Mouse (Mus musculus): ENCODE data around the gene Hexdc. TPM values are rescaled to one million over a fixed set of nuclear protein-coding genes. Genes with fewer than 3 reads are reported as not detected.
A peak's percentile ranks its signal among the peaks of the same experiment; 100 is the strongest.

Hexdc gene
- total and polyA plus RNA-seq, 2 experiments = 6.1 to 11.6 TPM

- peaks cover 7% of the 10 kb centered on the region; the same call in 1 of the 2 replicates for H3K36me3 ChIP-seq (ENCODE audit: control insufficient read depth, insufficient read depth, low read length)
- no peak for TF ChIP-seq CTCF (IDR thresholded peaks at IDR 0.05; ENCODE audit: low read depth, low read length)
- no peak for TF ChIP-seq POLR2A (IDR thresholded peaks at IDR 0.05; ENCODE audit: extremely low read depth, insufficient read depth, low read length)
- H3K27me3 ChIP-seq (ENCODE audit: control insufficient read depth, insufficient read depth, low read length) = no peaks in the 10 kb centered on the region
- H3K79me2 ChIP-seq (ENCODE audit: control insufficient read depth, insufficient read depth, low read length) = no peaks in the 10 kb centered on the region
- H3K4me3 ChIP-seq (ENCODE audit: insufficient read depth, low read depth, low read length) = no peak overlapping the region
- no peak overlapping the region for H3K27ac ChIP-seq (replicated peaks; ENCODE audit: insufficient read depth, low read depth, low read length)
- DNase-seq (ENCODE audit: extremely low read depth, low read depth, low spot score) = no peak
- no peaks in the 10 kb centered on the region for H3K4me1 ChIP-seq (ENCODE audit: control insufficient read depth, insufficient read depth, low read length)
- WGBS = 94% methylated on average over 11 of the region's 11 CpGs
- no peak overlapping the region for H3K9ac ChIP-seq (ENCODE audit: low read depth, low read length)
Measured at GRCm38 (mm10) chr11:121219776-121220175, 15.5 kb downstream of the Hexdc start.

- WGBS = 88% methylated on average over 5 of the region's 5 CpGs
- TF ChIP-seq POLR2A (IDR thresholded peaks at IDR 0.05; ENCODE audit: extremely low read depth, insufficient read depth, low read length) (no peak), CTCF (IDR thresholded peaks at IDR 0.05; ENCODE audit: low read depth, low read length) (no peak)
- Histone ChIP-seq H3K4me1 (ENCODE audit: control insufficient read depth, insufficient read depth, low read length) (no peaks in the 10 kb centered on the region), H3K27ac (replicated peaks; ENCODE audit: insufficient read depth, low read depth, low read length) (no peak overlapping the region), H3K27me3 (ENCODE audit: control insufficient read depth, insufficient read depth, low read length) (no peaks in the 10 kb centered on the region), H3K79me2 (ENCODE audit: control insufficient read depth, insufficient read depth, low read length) (no peaks in the 10 kb centered on the region), H3K4me3 (ENCODE audit: insufficient read depth, low read depth, low read length) (no peak overlapping the region), H3K9ac (ENCODE audit: low read depth, low read length) (no peak overlapping the region), H3K36me3 (ENCODE audit: control insufficient read depth, insufficient read depth, low read length) (peaks cover 9% of the 10 kb centered on the region; the same call in 1 of the 2 replicates)
- no peak for DNase-seq (ENCODE audit: extremely low read depth, low read depth, low spot score)
Measured at GRCm38 (mm10) chr11:121220771-121221170, 16.5 kb downstream of the Hexdc start.

DNA sequence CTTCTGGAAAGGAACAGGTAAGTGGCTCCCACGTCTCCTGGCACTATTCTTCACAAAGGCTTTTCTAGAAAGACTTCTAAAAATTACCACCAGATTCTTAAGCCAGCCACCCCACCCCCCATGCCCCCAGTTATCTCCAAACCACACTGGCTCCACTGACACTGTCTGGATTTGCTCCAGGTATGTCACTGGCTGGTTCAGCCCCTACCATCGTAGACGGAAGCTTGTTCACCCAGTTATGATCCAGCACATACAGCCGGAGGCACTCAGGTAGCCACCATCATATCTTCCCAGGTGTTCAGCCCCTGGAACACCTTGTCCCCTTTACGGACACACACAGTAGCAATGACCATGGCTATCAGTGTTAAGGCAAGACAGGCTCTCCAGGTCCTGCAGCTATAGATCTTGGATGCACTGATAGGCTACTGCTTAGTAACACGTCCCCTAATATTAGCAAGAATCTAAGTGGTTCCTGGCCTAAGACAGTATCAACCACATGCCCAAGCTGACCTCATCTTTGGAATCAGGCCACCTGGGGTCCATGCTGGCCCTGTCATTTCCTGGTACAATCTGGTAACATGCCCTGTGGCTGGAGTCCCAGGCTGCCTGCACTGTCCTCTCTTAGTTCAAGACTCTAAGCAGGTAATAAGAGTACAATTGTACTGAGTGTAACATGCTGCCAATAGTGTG, 17.2 kb downstream of the Hexdc start:
- TF ChIP-seq CTCF (IDR thresholded peaks at IDR 0.05; ENCODE audit: low read depth, low read length) = no peak
- TF ChIP-seq POLR2A (IDR thresholded peaks at IDR 0.05; ENCODE audit: extremely low read depth, insufficient read depth, low read length) = no peak
- no peaks in the 10 kb centered on the region for H3K4me1 ChIP-seq (ENCODE audit: control insufficient read depth, insufficient read depth, low read length)
- H3K4me3 ChIP-seq (ENCODE audit: insufficient read depth, low read depth, low read length) = no peak overlapping the region
- no peaks in the 10 kb centered on the region for H3K27me3 ChIP-seq (ENCODE audit: control insufficient read depth, insufficient read depth, low read length)
- H3K9ac ChIP-seq (ENCODE audit: low read depth, low read length) = no peak overlapping the region
- no peak for DNase-seq (ENCODE audit: extremely low read depth, low read depth, low spot score)
- 90% methylated on average over 6 of the region's 6 CpGs for WGBS
- peaks cover 9% of the 10 kb centered on the region; the same call in 1 of the 2 replicates for H3K36me3 ChIP-seq (ENCODE audit: control insufficient read depth, insufficient read depth, low read length)
- H3K79me2 ChIP-seq (ENCODE audit: control insufficient read depth, insufficient read depth, low read length) = no peaks in the 10 kb centered on the region
- no peak overlapping the region for H3K27ac ChIP-seq (replicated peaks; ENCODE audit: insufficient read depth, low read depth, low read length)

- H3K27ac ChIP-seq (replicated peaks; ENCODE audit: insufficient read depth, low read depth, low read length) = peak overlapping the region; percentile 70
- TF ChIP-seq POLR2A (IDR thresholded peaks at IDR 0.05; ENCODE audit: extremely low read depth, insufficient read depth, low read length) (no peak), CTCF (IDR thresholded peaks at IDR 0.05; ENCODE audit: low read depth, low read length) (no peak)
- H3K4me1 ChIP-seq (ENCODE audit: control insufficient read depth, insufficient read depth, low read length) = peaks cover 5% of the 10 kb centered on the region; the same call in 1 of the 2 replicates
- 21% methylated on average over 21 of the region's 21 CpGs for WGBS
- peak overlapping the region; percentile 77 for H3K4me3 ChIP-seq (ENCODE audit: insufficient read depth, low read depth, low read length)
- H3K36me3 ChIP-seq (ENCODE audit: control insufficient read depth, insufficient read depth, low read length) = peaks cover 5% of the 10 kb centered on the region; the same call in 1 of the 2 replicates
- H3K79me2 ChIP-seq (ENCODE audit: control insufficient read depth, insufficient read depth, low read length) = no peaks in the 10 kb centered on the region; the same call in 1 of the 2 replicates
- peak overlapping the region; percentile 79 for H3K9ac ChIP-seq (ENCODE audit: low read depth, low read length)
- no peaks in the 10 kb centered on the region for H3K27me3 ChIP-seq (ENCODE audit: control insufficient read depth, insufficient read depth, low read length)
- no peak for DNase-seq (ENCODE audit: extremely low read depth, low read depth, low spot score)
Measured at GRCm38 (mm10) chr11:121228129-121229017, 24.1 kb downstream of the Hexdc start.

DNA sequence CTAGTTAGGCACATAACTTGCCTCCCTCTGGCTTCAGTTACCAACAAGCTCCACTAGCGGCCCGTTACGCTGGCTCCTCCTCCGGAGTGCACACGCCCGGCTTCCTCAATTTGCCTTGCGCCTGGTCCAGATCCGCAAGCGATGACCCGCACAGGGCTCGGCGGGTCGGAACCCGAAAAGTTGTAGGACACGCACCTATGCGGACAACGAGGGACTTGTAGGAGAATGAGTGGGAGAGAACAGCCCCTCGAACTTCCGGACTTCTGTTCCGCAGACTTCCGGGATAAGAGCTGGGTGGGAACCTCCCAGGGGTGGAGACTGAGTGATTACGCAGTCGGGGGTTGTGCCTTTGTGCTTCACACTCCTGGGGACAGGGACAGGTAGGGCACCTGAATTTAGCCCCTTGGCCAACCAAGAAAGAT, 24.8 kb downstream of the Hexdc start, which contains the start of gene Cybc1:
Gene Cybc1 (minus strand): TSS at position 305 of the 422 bp plus-strand sequence.
- Histone ChIP-seq H3K9ac (ENCODE audit: low read depth, low read length) (peak within 1 kb of the TSS; percentile 79), H3K79me2 (ENCODE audit: control insufficient read depth, insufficient read depth, low read length) (no peaks in the 10 kb centered on the region; the same call in 1 of the 2 replicates), H3K4me3 (ENCODE audit: insufficient read depth, low read depth, low read length) (peak within 1 kb of the TSS; percentile 77), H3K36me3 (ENCODE audit: control insufficient read depth, insufficient read depth, low read length) (peaks cover 3% of the 10 kb centered on the region; the same call in 1 of the 2 replicates), H3K4me1 (ENCODE audit: control insufficient read depth, insufficient read depth, low read length) (peaks cover 5% of the 10 kb centered on the region; the same call in 1 of the 2 replicates), H3K27me3 (ENCODE audit: control insufficient read depth, insufficient read depth, low read length) (no peaks in the 10 kb centered on the region), H3K27ac (replicated peaks; ENCODE audit: insufficient read depth, low read depth, low read length) (peak within 1 kb of the TSS; percentile 70)
- under 1% methylated on average over 23 of the region's 23 CpGs for WGBS
- peak; percentile 79 for DNase-seq (ENCODE audit: extremely low read depth, low read depth, low spot score)
- peak; percentile 35 for TF ChIP-seq CTCF (IDR thresholded peaks at IDR 0.05; ENCODE audit: low read depth, low read length)
- TF ChIP-seq POLR2A (IDR thresholded peaks at IDR 0.05; ENCODE audit: extremely low read depth, insufficient read depth, low read length) = 0 out of 2 replicates have a peak, but pooled peaks have one; percentile 16

Measured in liver, adult 2 months (tissue).